Mouse (Mus musculus): Measurements from ENCODE around the gene Ppp2r1b. TPM values are rescaled to one million over a fixed set of nuclear protein-coding genes. Genes with fewer than 3 reads are reported as not detected.
"Not testable (repeated sequence)": the region's sequence is repeated elsewhere in the genome, so short reads cannot be mapped to it uniquely, and the experiment has no call there.

Ppp2r1b gene
- polyA plus RNA-seq, 1 experiment: 13.0 TPM

DNA sequence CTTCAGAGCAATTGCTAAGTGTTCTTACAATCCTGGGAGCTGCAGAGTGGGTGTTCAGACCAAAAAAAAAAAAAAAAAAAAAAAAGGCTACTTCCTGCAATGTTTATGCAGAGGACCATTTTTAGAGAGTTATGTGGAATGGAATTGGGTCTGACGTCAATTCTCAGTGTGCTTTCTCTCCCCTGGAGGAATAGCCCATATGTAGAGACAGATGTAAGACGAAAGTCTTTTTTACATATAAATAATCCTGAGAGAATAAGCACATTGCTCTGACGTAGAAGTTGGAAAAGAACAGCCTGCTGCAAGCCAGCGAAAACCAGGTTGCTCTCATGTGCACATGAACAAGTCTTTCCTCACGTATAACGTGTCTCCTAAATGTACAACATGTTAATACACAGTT is 25.4 kb upstream of the Ppp2r1b start:
- Histone ChIP-seq H3K4me1 (ENCODE audit: control insufficient read depth, insufficient read depth, low read length) (no peaks in the 10 kb centered on the region), H3K27ac (ENCODE audit: insufficient read depth, low read depth, low read length) (no peak overlapping the region)
- WGBS: 89% methylated on average over 6 of the region's 6 CpGs

DNA sequence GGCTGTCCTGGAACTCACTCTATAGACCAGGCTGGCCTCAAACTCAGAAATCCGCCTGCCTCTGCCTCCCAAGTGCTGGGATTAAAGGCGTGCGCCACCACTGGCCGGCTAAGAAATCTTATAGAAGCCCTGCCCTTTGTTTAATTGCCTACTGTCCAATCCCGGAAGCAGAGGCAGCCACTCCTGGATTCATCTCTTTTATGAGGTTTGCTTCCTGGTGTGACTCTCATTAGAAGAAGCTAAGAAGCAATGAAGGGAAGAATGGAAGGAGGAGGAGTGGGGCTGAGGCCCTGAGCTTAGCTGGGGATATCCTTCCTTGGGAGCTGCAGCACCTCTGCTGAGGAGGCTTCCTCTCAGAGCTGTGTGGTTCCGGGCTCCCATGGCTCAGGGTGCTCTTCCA is 23.4 kb upstream of the Ppp2r1b start:
- Histone ChIP-seq H3K27ac (ENCODE audit: insufficient read depth, low read depth, low read length) (no peak overlapping the region), H3K4me1 (ENCODE audit: control insufficient read depth, insufficient read depth, low read length) (no peaks in the 10 kb centered on the region), H3K36me3 (ENCODE audit: control insufficient read depth, insufficient read depth, low read length) (no peaks in the 10 kb centered on the region; the same call in 1 of the 2 replicates), H3K27me3 (replicated peaks; ENCODE audit: control insufficient read depth, insufficient read depth, low read length) (no peaks in the 10 kb centered on the region), H3K4me3 (ENCODE audit: insufficient read depth, low read depth, low read length) (no peak overlapping the region)
- no peak for DNase-seq
- TF ChIP-seq POLR2A (IDR thresholded peaks at IDR 0.05; ENCODE audit: low read depth, low read length) (no peak), CTCF (conservative IDR thresholded peaks at IDR 0.05; ENCODE audit: insufficient read depth, insufficient read length, low read depth, low read length) (no peak)
- WGBS: 90% methylated on average over 6 of the region's 6 CpGs

More for the DNA sequence above, 25.4 kb upstream of the Ppp2r1b start:
- no peak overlapping the region for H3K4me3 ChIP-seq (ENCODE audit: insufficient read depth, low read depth, low read length)
- TF ChIP-seq POLR2A (IDR thresholded peaks at IDR 0.05; ENCODE audit: low read depth, low read length) (no peak), CTCF (conservative IDR thresholded peaks at IDR 0.05; ENCODE audit: insufficient read depth, insufficient read length, low read depth, low read length) (no peak)
- H3K36me3 ChIP-seq (ENCODE audit: control insufficient read depth, insufficient read depth, low read length): no peaks in the 10 kb centered on the region; the same call in 1 of the 2 replicates
- no peak for DNase-seq
- no peaks in the 10 kb centered on the region for H3K27me3 ChIP-seq (replicated peaks; ENCODE audit: control insufficient read depth, insufficient read depth, low read length)

DNA sequence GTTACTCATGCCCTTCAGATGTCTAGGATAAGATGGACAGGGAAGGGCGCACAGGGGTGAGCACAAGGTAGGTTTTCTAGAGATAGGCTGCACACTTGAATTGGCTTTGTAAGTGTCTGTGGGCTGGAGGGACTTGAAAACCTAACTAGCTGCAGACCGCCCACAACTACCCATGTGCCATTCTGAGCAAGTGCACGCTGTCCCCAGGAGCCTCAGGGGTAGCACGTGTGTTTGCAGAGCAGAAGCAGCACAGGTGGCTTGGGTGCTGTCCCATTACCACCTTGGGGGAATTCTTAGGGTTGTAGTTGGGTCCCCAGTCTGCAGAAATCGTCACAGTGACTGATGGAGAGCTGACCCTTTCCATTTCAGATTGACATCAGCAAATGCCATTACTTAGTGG is 22.9 kb upstream of the Ppp2r1b start:
- WGBS: 96% methylated on average over 5 of the region's 5 CpGs

DNA sequence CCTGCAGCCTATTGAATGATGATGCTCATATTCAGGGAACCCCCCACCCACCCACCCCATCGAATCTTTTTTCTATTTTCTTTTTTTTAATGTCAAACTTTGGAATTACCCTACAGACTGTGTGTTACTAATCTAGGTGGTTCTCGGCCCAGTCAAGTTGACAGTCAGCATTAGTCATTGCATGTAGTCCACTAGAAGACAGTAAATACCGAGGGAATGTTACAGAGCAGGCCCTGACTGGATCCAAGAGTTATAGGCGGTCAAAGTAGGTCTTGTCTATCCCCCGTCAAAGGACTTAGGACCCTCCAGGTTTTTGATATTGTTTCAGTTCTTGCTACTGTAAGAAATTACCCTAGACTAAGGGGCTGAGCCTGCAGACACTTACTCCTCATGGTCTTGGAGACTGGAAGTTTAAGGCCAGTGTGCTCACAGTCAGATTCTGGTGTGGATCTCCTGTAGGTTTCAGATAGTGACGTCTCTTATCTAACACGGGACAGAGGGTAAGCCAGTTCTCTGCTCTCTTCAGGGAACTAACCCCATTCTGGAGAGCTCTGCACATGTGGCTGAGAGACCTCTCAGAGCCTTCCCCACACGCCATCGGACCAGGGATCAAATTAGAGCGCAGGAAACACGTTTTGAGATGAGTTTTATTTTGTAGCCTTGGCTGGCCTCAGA is 21.2 kb upstream of the Ppp2r1b start:
- WGBS: 88% methylated on average over 11 of the region's 11 CpGs
- no peak overlapping the region for H3K4me3 ChIP-seq (ENCODE audit: insufficient read depth, low read depth, low read length)
- no peaks in the 10 kb centered on the region for H3K4me1 ChIP-seq (ENCODE audit: control insufficient read depth, insufficient read depth, low read length)
- no peak for TF ChIP-seq CTCF (conservative IDR thresholded peaks at IDR 0.05; ENCODE audit: insufficient read depth, insufficient read length, low read depth, low read length)
- no peak for TF ChIP-seq POLR2A (IDR thresholded peaks at IDR 0.05; ENCODE audit: low read depth, low read length)
- no peaks in the 10 kb centered on the region; the same call in 1 of the 2 replicates for H3K36me3 ChIP-seq (ENCODE audit: control insufficient read depth, insufficient read depth, low read length)
- DNase-seq: no peak
- no peaks in the 10 kb centered on the region for H3K27me3 ChIP-seq (replicated peaks; ENCODE audit: control insufficient read depth, insufficient read depth, low read length)
- no peak overlapping the region for H3K27ac ChIP-seq (ENCODE audit: insufficient read depth, low read depth, low read length)

More for the DNA sequence above, 22.9 kb upstream of the Ppp2r1b start:
- no peak for TF ChIP-seq POLR2A (IDR thresholded peaks at IDR 0.05; ENCODE audit: low read depth, low read length)
- TF ChIP-seq CTCF (conservative IDR thresholded peaks at IDR 0.05; ENCODE audit: insufficient read depth, insufficient read length, low read depth, low read length): no peak
- Histone ChIP-seq H3K27ac (ENCODE audit: insufficient read depth, low read depth, low read length) (no peak overlapping the region), H3K4me3 (ENCODE audit: insufficient read depth, low read depth, low read length) (no peak overlapping the region), H3K36me3 (ENCODE audit: control insufficient read depth, insufficient read depth, low read length) (no peaks in the 10 kb centered on the region; the same call in 1 of the 2 replicates), H3K27me3 (replicated peaks; ENCODE audit: control insufficient read depth, insufficient read depth, low read length) (no peaks in the 10 kb centered on the region), H3K4me1 (ENCODE audit: control insufficient read depth, insufficient read depth, low read length) (no peaks in the 10 kb centered on the region)
- no peak for DNase-seq

DNA sequence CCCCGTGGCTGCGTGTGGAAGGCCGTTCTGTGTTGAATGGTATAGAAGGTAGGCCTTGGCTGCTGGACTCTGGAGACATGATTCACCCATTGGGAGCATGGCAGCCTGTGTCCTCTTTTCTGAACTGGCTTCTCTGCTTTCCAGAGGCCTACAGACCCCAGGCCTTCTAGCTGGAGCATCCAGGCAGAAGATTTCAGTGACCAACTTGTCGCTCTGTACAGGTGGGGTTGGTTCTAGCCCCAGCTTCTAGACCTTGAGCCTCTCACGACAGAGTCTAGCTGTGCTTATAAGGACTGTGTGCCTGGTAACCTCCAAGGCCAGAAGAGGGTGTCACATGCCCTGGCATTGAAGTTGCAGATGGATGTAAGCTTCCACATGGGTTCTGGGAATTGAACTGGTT is 13.6 kb upstream of the Ppp2r1b start:
- no peak for TF ChIP-seq POLR2A (IDR thresholded peaks at IDR 0.05; ENCODE audit: low read depth, low read length)
- no peak for TF ChIP-seq CTCF (conservative IDR thresholded peaks at IDR 0.05; ENCODE audit: insufficient read depth, insufficient read length, low read depth, low read length)
- no peaks in the 10 kb centered on the region for H3K36me3 ChIP-seq (ENCODE audit: control insufficient read depth, insufficient read depth, low read length)
- no peak overlapping the region for H3K4me3 ChIP-seq (ENCODE audit: insufficient read depth, low read depth, low read length)
- H3K27me3 ChIP-seq (replicated peaks; ENCODE audit: control insufficient read depth, insufficient read depth, low read length): no peaks in the 10 kb centered on the region
- 93% methylated on average over 5 of the region's 5 CpGs for WGBS
- no peak for DNase-seq
- no peaks in the 10 kb centered on the region for H3K4me1 ChIP-seq (ENCODE audit: control insufficient read depth, insufficient read depth, low read length)
- H3K27ac ChIP-seq (ENCODE audit: insufficient read depth, low read depth, low read length): no peak overlapping the region

DNA sequence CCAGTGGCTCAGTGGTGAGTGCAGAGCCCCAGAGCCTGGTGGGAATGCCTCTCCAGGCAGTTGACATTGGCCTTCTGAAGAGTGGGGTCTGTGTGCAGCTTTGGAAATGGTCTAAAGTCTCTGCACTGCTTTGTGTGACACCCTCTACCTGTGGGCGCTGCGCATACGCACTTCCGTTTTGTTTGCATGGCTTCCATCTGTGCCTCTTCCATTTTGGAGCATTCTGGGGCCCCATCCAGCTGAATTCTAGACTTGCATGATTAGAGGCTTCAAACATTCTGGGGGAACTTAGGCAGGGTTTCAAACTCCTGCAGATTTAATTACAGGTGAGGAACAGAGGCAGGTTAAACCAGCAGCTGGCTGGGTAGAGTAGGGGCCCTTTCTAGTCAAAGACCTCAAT is 12.9 kb upstream of the Ppp2r1b start:
- TF ChIP-seq POLR2A (IDR thresholded peaks at IDR 0.05; ENCODE audit: low read depth, low read length): no peak
- TF ChIP-seq CTCF (conservative IDR thresholded peaks at IDR 0.05; ENCODE audit: insufficient read depth, insufficient read length, low read depth, low read length): no peak
- WGBS: 99% methylated on average over 4 of the region's 4 CpGs
- H3K27ac ChIP-seq (ENCODE audit: insufficient read depth, low read depth, low read length): no peak overlapping the region
- H3K4me1 ChIP-seq (ENCODE audit: control insufficient read depth, insufficient read depth, low read length): no peaks in the 10 kb centered on the region
- no peak for DNase-seq
- no peak overlapping the region for H3K4me3 ChIP-seq (ENCODE audit: insufficient read depth, low read depth, low read length)
- no peaks in the 10 kb centered on the region for H3K27me3 ChIP-seq (replicated peaks; ENCODE audit: control insufficient read depth, insufficient read depth, low read length)
- no peaks in the 10 kb centered on the region for H3K36me3 ChIP-seq (ENCODE audit: control insufficient read depth, insufficient read depth, low read length)

DNA sequence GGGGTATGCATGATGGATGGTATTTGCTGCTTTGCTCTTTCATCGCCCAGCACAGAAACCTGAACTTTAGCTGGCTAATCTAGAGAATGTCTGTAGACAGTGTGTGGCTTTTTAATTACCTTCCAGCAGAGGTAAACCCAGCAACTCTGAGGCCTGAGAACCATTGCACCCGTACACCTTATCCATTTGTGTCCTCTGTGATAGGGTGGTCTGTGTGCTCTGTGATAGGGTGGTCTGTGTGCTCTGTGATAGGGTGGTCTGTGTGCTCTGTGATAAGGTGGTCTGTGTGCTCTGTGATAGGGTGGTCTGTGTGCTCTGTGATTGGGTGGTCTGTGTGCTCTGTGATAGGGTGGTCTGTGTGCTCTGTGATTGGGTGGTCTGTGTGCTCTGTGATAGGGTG is 12.5 kb upstream of the Ppp2r1b start:
- H3K27me3 ChIP-seq (replicated peaks; ENCODE audit: control insufficient read depth, insufficient read depth, low read length); H3K4me1 ChIP-seq (ENCODE audit: control insufficient read depth, insufficient read depth, low read length); H3K36me3 ChIP-seq (ENCODE audit: control insufficient read depth, insufficient read depth, low read length); DNase-seq; H3K4me3 ChIP-seq (ENCODE audit: insufficient read depth, low read depth, low read length); H3K27ac ChIP-seq (ENCODE audit: insufficient read depth, low read depth, low read length): not testable (repeated sequence)
- 87% methylated on average over 2 of the region's 2 CpGs for WGBS
